Mouse (Mus musculus) erythroblast, embryonic 14.5 days (primary cell): Measurements from ENCODE around the gene Wdr18. TPM values are rescaled to one million over a fixed set of nuclear protein-coding genes. Genes with fewer than 3 reads are reported as not detected.

Experiments
- H3K27me3 ChIP-seq: 2 replicates; pipeline ENCODE4 v1.6.1; 2012; ENCODE audit warnings: inconsistent platforms; ENCODE audit not compliant: control insufficient read depth
- H3K36me3 ChIP-seq: 2 replicates; pipeline ENCODE4 v1.6.1; 2012; ENCODE audit warnings: mild to moderate bottlenecking, inconsistent platforms; ENCODE audit not compliant: control insufficient read depth
- H3K4me1 ChIP-seq: 2 replicates; pipeline ENCODE4 v1.6.1; 2012; ENCODE audit warnings: inconsistent platforms; ENCODE audit not compliant: control insufficient read depth
- H3K4me3 ChIP-seq: replicated peaks from 2 replicates; pipeline ENCODE3; 2012; ENCODE audit warnings: moderate library complexity, mild to moderate bottlenecking, inconsistent platforms
- H3K9me3 ChIP-seq: 2 replicates; pipeline ENCODE4 v1.6.1; 2012; ENCODE audit warnings: low read length, inconsistent platforms, mixed read lengths; ENCODE audit not compliant: control insufficient read depth
- GATA1 ChIP-seq: IDR thresholded peaks from 2 replicates; pipeline ENCODE4 v1.6.1; 2012; ENCODE audit warnings: low read length, inconsistent platforms, mixed read lengths
- TAL1 ChIP-seq: IDR thresholded peaks from 3 replicates; pipeline ENCODE4 v1.6.1; 2012; ENCODE audit warnings: low read length, inconsistent platforms, mixed read lengths
- polyA plus RNA-seq: library from polyadenylated mRNA; stranded (reverse); fragments of >175 nt; gene quantifications from 2 replicates; pipeline ENCODE4 v1.2.3, GENCODE M21; 2012

The Wdr18 gene
- polyA plus RNA-seq, 1 experiment: 4.4 TPM

GRCm38 (mm10) chr10:79943471-79943901, 16.5 kb upstream of the Wdr18 start:
- no peaks in the 10 kb centered on the region for H3K9me3 ChIP-seq
- H3K4me1 ChIP-seq: peaks cover 75% of the 10 kb centered on the region
- no peak for TF ChIP-seq TAL1
- no peak for TF ChIP-seq GATA1
- no peaks in the 10 kb centered on the region for H3K27me3 ChIP-seq
- no peak overlapping the region for H3K4me3 ChIP-seq
- peaks cover 15% of the 10 kb centered on the region for H3K36me3 ChIP-seq

GRCm38 (mm10) chr10:79945507-79946234, 14.3 kb upstream of the Wdr18 start:
- H3K4me1 ChIP-seq: peaks cover 72% of the 10 kb centered on the region
- peak overlapping the region; percentile 29 for H3K4me3 ChIP-seq

GRCm38 (mm10) chr10:79946752-79947322, 13.1 kb upstream of the Wdr18 start:
- TF ChIP-seq TAL1: no peak
- no peak for TF ChIP-seq GATA1
- Histone ChIP-seq H3K4me3 (peak overlapping the region; percentile 43), H3K4me1 (peaks cover 65% of the 10 kb centered on the region)

More at GRCm38 (mm10) chr10:79945507-79946234, 14.3 kb upstream of the Wdr18 start:
- Histone ChIP-seq H3K9me3 (no peaks in the 10 kb centered on the region), H3K36me3 (peaks cover 28% of the 10 kb centered on the region), H3K27me3 (no peaks in the 10 kb centered on the region)
- no peak for TF ChIP-seq GATA1

GRCm38 (mm10) chr10:79947502-79947901, 12.4 kb upstream of the Wdr18 start:
- Histone ChIP-seq H3K36me3 (peaks cover 33% of the 10 kb centered on the region), H3K27me3 (no peaks in the 10 kb centered on the region), H3K9me3 (no peaks in the 10 kb centered on the region), H3K4me3 (no peak overlapping the region), H3K4me1 (peaks cover 62% of the 10 kb centered on the region)
- TF ChIP-seq GATA1 (no peak), TAL1 (no peak)

More at GRCm38 (mm10) chr10:79946752-79947322, 13.1 kb upstream of the Wdr18 start:
- Histone ChIP-seq H3K36me3 (peaks cover 33% of the 10 kb centered on the region), H3K9me3 (no peaks in the 10 kb centered on the region), H3K27me3 (no peaks in the 10 kb centered on the region)

GRCm38 (mm10) chr10:79949873-79950272, 10.1 kb upstream of the Wdr18 start:
- no peaks in the 10 kb centered on the region for H3K9me3 ChIP-seq
- H3K4me3 ChIP-seq: no peak overlapping the region
- TF ChIP-seq GATA1 (no peak), TAL1 (no peak)
- peaks cover 41% of the 10 kb centered on the region for H3K36me3 ChIP-seq
- peaks cover 42% of the 10 kb centered on the region for H3K4me1 ChIP-seq
- H3K27me3 ChIP-seq: no peaks in the 10 kb centered on the region

- Histone ChIP-seq H3K27me3 (no peaks in the 10 kb centered on the region), H3K9me3 (no peaks in the 10 kb centered on the region), H3K4me1 (peaks cover 34% of the 10 kb centered on the region), H3K36me3 (peaks cover 38% of the 10 kb centered on the region), H3K4me3 (no peak overlapping the region)
- TF ChIP-seq TAL1 (no peak), GATA1 (no peak)
Measured at GRCm38 (mm10) chr10:79950661-79951060, 9.3 kb upstream of the Wdr18 start.

- Histone ChIP-seq H3K9me3 (no peaks in the 10 kb centered on the region), H3K36me3 (peaks cover 29% of the 10 kb centered on the region), H3K4me1 (peaks cover 21% of the 10 kb centered on the region), H3K27me3 (peaks cover 5% of the 10 kb centered on the region; the same call in 1 of the 2 replicates), H3K4me3 (no peak overlapping the region)
- TF ChIP-seq GATA1 (no peak), TAL1 (no peak)
Measured at GRCm38 (mm10) chr10:79953946-79954345, 6.0 kb upstream of the Wdr18 start.

- TF ChIP-seq TAL1 (no peak), GATA1 (no peak)
- peaks cover 17% of the 10 kb centered on the region for H3K36me3 ChIP-seq
- no peak overlapping the region for H3K4me3 ChIP-seq
- peaks cover 5% of the 10 kb centered on the region; the same call in 1 of the 2 replicates for H3K27me3 ChIP-seq
- no peaks in the 10 kb centered on the region for H3K9me3 ChIP-seq
- peaks cover 28% of the 10 kb centered on the region for H3K4me1 ChIP-seq
Measured at GRCm38 (mm10) chr10:79955691-79956090, 4.3 kb upstream of the Wdr18 start.

- peaks cover 5% of the 10 kb centered on the region; the same call in 1 of the 2 replicates for H3K27me3 ChIP-seq
- H3K9me3 ChIP-seq: no peaks in the 10 kb centered on the region
- TF ChIP-seq GATA1 (no peak), TAL1 (no peak)
- peaks cover 37% of the 10 kb centered on the region for H3K4me1 ChIP-seq
- H3K36me3 ChIP-seq: peaks cover 16% of the 10 kb centered on the region
- H3K4me3 ChIP-seq: peak overlapping the region; percentile 2
Measured at GRCm38 (mm10) chr10:79956643-79957154, 3.3 kb upstream of the Wdr18 start.
